Mouse (Mus musculus): ENCODE data around the gene Rell1. TPM values are rescaled to one million over a fixed set of nuclear protein-coding genes. Genes with fewer than 3 reads are reported as not detected.
"Not testable (repeated sequence)": the region's sequence is repeated elsewhere in the genome, so short reads cannot be mapped to it uniquely, and the experiment has no call there.

Rell1 gene
- polyA plus RNA-seq, 1 experiment from 2014 or later, result 24.0 TPM

GRCm38 (mm10) chr5:63916457-63917139 is 52.1 kb downstream of the Rell1 start:
- no peak overlapping the region for H3K9ac ChIP-seq
- no peak overlapping the region for H3K4me3 ChIP-seq (replicated peaks)
- no peak overlapping the region for H3K4me2 ChIP-seq
- WGBS, result 90% methylated on average over 10 of the region's 10 CpGs
- no peak overlapping the region for H3K27ac ChIP-seq
- H3K4me1 ChIP-seq, result peaks cover 4% of the 10 kb centered on the region
- H3K27me3 ChIP-seq, result no peaks in the 10 kb centered on the region
- no peaks in the 10 kb centered on the region for H3K9me3 ChIP-seq (replicated peaks)
- no peak for ATAC-seq (replicated peaks; ENCODE audit: low FRiP score)
- H3K36me3 ChIP-seq, result peaks cover 3% of the 10 kb centered on the region; the same call in 1 of the 2 replicates

- H3K36me3 ChIP-seq, result peaks cover 3% of the 10 kb centered on the region; the same call in 1 of the 2 replicates
- ATAC-seq (replicated peaks; ENCODE audit: low FRiP score), result no peak
- WGBS, result 64% methylated on average over 1 of the region's 1 CpGs
Observed at GRCm38 (mm10) chr5:63914896-63915295, 53.8 kb downstream of the Rell1 start.

GRCm38 (mm10) chr5:63910171-63910960 is 58.3 kb downstream of the Rell1 start:
- no peak overlapping the region for H3K4me3 ChIP-seq (replicated peaks)
- 88% methylated on average over 10 of the region's 10 CpGs for WGBS
- H3K9ac ChIP-seq, result no peak overlapping the region

More at GRCm38 (mm10) chr5:63914896-63915295, 53.8 kb downstream of the Rell1 start:
- Histone ChIP-seq H3K9ac (no peak overlapping the region), H3K27me3 (no peaks in the 10 kb centered on the region), H3K27ac (no peak overlapping the region), H3K4me3 (replicated peaks) (no peak overlapping the region), H3K4me2 (no peak overlapping the region), H3K4me1 (peaks cover 4% of the 10 kb centered on the region), H3K9me3 (replicated peaks) (no peaks in the 10 kb centered on the region)

GRCm38 (mm10) chr5:63907513-63907912 is 61.2 kb downstream of the Rell1 start:
- ATAC-seq (replicated peaks; ENCODE audit: low FRiP score), result no peak
- Histone ChIP-seq H3K4me2 (no peak overlapping the region), H3K4me3 (replicated peaks) (no peak overlapping the region), H3K4me1 (peaks cover 15% of the 10 kb centered on the region), H3K36me3 (no peaks in the 10 kb centered on the region), H3K27ac (no peak overlapping the region), H3K27me3 (no peaks in the 10 kb centered on the region), H3K9ac (no peak overlapping the region), H3K9me3 (replicated peaks) (no peaks in the 10 kb centered on the region)
- 42% methylated on average over 4 of the region's 4 CpGs for WGBS

More at GRCm38 (mm10) chr5:63910171-63910960, 58.3 kb downstream of the Rell1 start:
- Histone ChIP-seq H3K9me3 (replicated peaks) (no peaks in the 10 kb centered on the region), H3K4me1 (peaks cover 9% of the 10 kb centered on the region), H3K36me3 (no peaks in the 10 kb centered on the region; the same call in 1 of the 2 replicates), H3K27me3 (no peaks in the 10 kb centered on the region), H3K27ac (no peak overlapping the region), H3K4me2 (no peak overlapping the region)
- no peak for ATAC-seq (replicated peaks; ENCODE audit: low FRiP score)

- Histone ChIP-seq H3K27me3 (no peaks in the 10 kb centered on the region), H3K27ac (no peak overlapping the region), H3K36me3 (no peaks in the 10 kb centered on the region), H3K9ac (no peak overlapping the region), H3K4me2 (0 out of 2 replicates have a peak overlapping the region, but pooled peaks have one; percentile 16), H3K4me1 (peaks cover 15% of the 10 kb centered on the region), H3K9me3 (replicated peaks) (no peaks in the 10 kb centered on the region), H3K4me3 (replicated peaks) (no peak overlapping the region)
- ATAC-seq (replicated peaks; ENCODE audit: low FRiP score), result peak; percentile 73
- WGBS, result 40% methylated on average over 13 of the region's 13 CpGs
Observed at GRCm38 (mm10) chr5:63906149-63907093, 62.3 kb downstream of the Rell1 start.

- no peak overlapping the region for H3K4me2 ChIP-seq
- no peaks in the 10 kb centered on the region for H3K27me3 ChIP-seq
- no peak overlapping the region for H3K4me3 ChIP-seq (replicated peaks)
- H3K27ac ChIP-seq, result no peak overlapping the region
- H3K9ac ChIP-seq, result no peak overlapping the region
- H3K9me3 ChIP-seq (replicated peaks), result no peaks in the 10 kb centered on the region
- no peak for ATAC-seq (replicated peaks; ENCODE audit: low FRiP score)
- H3K4me1 ChIP-seq, result peaks cover 15% of the 10 kb centered on the region
- WGBS, result 71% methylated on average over 3 of the region's 3 CpGs
- no peaks in the 10 kb centered on the region for H3K36me3 ChIP-seq
Observed at GRCm38 (mm10) chr5:63903329-63903728, 65.4 kb downstream of the Rell1 start.

- Histone ChIP-seq H3K9ac (no peak overlapping the region), H3K27ac (no peak overlapping the region), H3K36me3 (peaks cover 5% of the 10 kb centered on the region), H3K4me2 (no peak overlapping the region), H3K27me3 (no peaks in the 10 kb centered on the region), H3K4me1 (peaks cover 3% of the 10 kb centered on the region; the same call in 1 of the 2 replicates), H3K4me3 (replicated peaks) (no peak overlapping the region), H3K9me3 (replicated peaks) (no peaks in the 10 kb centered on the region)
- WGBS, result 82% methylated on average over 3 of the region's 3 CpGs
- no peak for ATAC-seq (replicated peaks; ENCODE audit: low FRiP score)
Observed at GRCm38 (mm10) chr5:63897820-63898110, 70.9 kb downstream of the Rell1 start.

- not testable (repeated sequence) for H3K27ac ChIP-seq; H3K9me3 ChIP-seq (replicated peaks); H3K4me2 ChIP-seq; H3K36me3 ChIP-seq; H3K27me3 ChIP-seq; ATAC-seq (replicated peaks; ENCODE audit: low FRiP score); H3K4me3 ChIP-seq (replicated peaks); H3K4me1 ChIP-seq; H3K9ac ChIP-seq
- WGBS, result 92% methylated on average over 5 of the region's 5 CpGs
Observed at GRCm38 (mm10) chr5:63897001-63897819, 71.5 kb downstream of the Rell1 start.

GRCm38 (mm10) chr5:63891912-63892311 is 76.8 kb downstream of the Rell1 start:
- WGBS, result 60% methylated on average over 6 of the region's 6 CpGs
- peaks cover 6% of the 10 kb centered on the region; the same call in 1 of the 2 replicates for H3K36me3 ChIP-seq
- H3K4me2 ChIP-seq, result no peak overlapping the region
- H3K27me3 ChIP-seq, result no peaks in the 10 kb centered on the region
- H3K4me1 ChIP-seq, result peaks cover 7% of the 10 kb centered on the region; the same call in 1 of the 2 replicates
- H3K9ac ChIP-seq, result no peak overlapping the region
- no peak overlapping the region for H3K4me3 ChIP-seq (replicated peaks)
- H3K27ac ChIP-seq, result no peak overlapping the region
- ATAC-seq (replicated peaks; ENCODE audit: low FRiP score), result no peak
- H3K9me3 ChIP-seq (replicated peaks), result no peaks in the 10 kb centered on the region

GRCm38 (mm10) chr5:63891241-63891640 is 77.5 kb downstream of the Rell1 start:
- WGBS, result 89% methylated on average over 4 of the region's 4 CpGs

GRCm38 (mm10) chr5:63887111-63887510 is 81.6 kb downstream of the Rell1 start:
- no peaks in the 10 kb centered on the region for H3K4me1 ChIP-seq
- ATAC-seq (replicated peaks; ENCODE audit: low FRiP score), result no peak
- H3K4me3 ChIP-seq (replicated peaks), result no peak overlapping the region
- no peaks in the 10 kb centered on the region for H3K9me3 ChIP-seq (replicated peaks)
- H3K36me3 ChIP-seq, result peaks cover 6% of the 10 kb centered on the region; the same call in 1 of the 2 replicates
- H3K9ac ChIP-seq, result no peak overlapping the region
- H3K27ac ChIP-seq, result no peak overlapping the region
- H3K27me3 ChIP-seq, result no peaks in the 10 kb centered on the region
- 96% methylated on average over 4 of the region's 4 CpGs for WGBS
- H3K4me2 ChIP-seq, result no peak overlapping the region

More at GRCm38 (mm10) chr5:63891241-63891640, 77.5 kb downstream of the Rell1 start:
- no peak overlapping the region for H3K4me3 ChIP-seq (replicated peaks)
- no peak overlapping the region for H3K27ac ChIP-seq
- H3K9me3 ChIP-seq (replicated peaks), result no peaks in the 10 kb centered on the region
- peaks cover 6% of the 10 kb centered on the region; the same call in 1 of the 2 replicates for H3K36me3 ChIP-seq
- H3K27me3 ChIP-seq, result no peaks in the 10 kb centered on the region
- H3K4me1 ChIP-seq, result peaks cover 7% of the 10 kb centered on the region; the same call in 1 of the 2 replicates
- H3K4me2 ChIP-seq, result no peak overlapping the region
- no peak overlapping the region for H3K9ac ChIP-seq
- no peak for ATAC-seq (replicated peaks; ENCODE audit: low FRiP score)
